Mouse (Mus musculus) CD4-positive, CD25-positive, alpha-beta regulatory T cell, adult 4 months (primary cell): Measurements from ENCODE around the gene Drap1. TPM values are rescaled to one million over a fixed set of nuclear protein-coding genes. Genes with fewer than 3 reads are reported as not detected.
"Not testable (repeated sequence)": the region's sequence is repeated elsewhere in the genome, so short reads cannot be mapped to it uniquely, and the experiment has no call there.

Source experiments
- ATAC-seq: one replicate; pipeline ENCODE4 v1.8.0; 2017
- polyA plus RNA-seq, 2 experiments: library from polyadenylated mRNA; unstranded; fragments of 100-300 nt; shearing (Covaris generic); gene quantifications; one replicate each; pipeline ENCODE4 v1.2.1; 2017

The Drap1 gene
- polyA plus RNA-seq, 2 experiments from 2014 or later = 56.0 to 57.2 TPM

DNA sequence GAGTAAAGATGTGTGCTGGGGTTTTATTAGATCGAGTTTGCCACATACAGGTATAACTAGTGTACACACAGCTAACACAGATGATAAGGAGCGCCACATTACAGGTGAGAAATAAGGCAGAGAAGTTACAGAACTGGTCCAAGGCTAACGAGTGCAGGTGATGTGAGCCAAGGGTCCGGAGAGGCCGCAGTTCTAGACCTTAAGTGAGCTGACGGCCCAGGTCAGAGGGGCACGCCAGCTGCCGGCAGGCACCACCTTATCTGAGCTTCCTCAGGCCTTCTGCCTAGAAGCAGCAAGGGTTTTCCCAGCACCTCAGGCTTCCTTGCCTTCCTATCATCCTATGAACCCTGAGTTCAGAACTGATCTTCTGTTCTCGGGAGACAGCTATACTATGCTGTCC is 5.1 kb downstream of the Drap1 start:
- no peak for ATAC-seq

DNA sequence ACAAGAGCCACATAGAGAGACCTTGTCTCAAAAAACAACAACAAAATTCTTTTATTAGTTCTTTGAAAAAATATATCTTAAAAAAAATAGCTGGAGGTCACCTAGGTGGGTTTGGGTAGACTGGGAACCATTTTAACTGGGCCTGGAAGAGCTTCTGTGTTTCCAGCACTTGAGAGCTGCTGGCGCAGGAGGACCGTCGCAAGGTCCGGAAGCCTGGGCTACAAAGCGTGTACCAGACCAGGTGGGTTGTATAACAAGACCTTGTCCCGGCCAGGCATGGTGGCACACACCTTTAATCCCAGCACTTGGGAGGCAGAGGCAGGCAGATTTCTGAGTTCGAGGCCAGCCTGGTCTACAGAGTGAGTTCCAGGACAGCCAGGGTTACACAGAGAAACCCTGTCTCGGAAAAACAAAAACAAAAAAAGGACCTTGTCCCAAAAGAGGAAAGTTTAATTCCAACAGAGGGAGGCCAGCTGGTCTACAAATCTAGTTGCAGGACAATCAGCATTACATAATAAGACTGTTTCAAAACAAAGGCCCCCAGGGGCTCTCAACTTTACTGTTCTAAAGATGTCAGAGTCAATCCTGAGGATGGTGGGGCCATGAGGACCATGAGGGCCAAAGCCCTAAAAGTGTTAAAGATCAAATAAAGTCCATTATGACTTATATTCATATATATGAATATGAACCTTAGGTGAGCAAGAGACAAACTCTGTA is 5.9 kb downstream of the Drap1 start:
- no peak for ATAC-seq

- no peak for ATAC-seq
Measured at GRCm38 (mm10) chr19:5414534-5414957, 10.2 kb downstream of the Drap1 start.

DNA sequence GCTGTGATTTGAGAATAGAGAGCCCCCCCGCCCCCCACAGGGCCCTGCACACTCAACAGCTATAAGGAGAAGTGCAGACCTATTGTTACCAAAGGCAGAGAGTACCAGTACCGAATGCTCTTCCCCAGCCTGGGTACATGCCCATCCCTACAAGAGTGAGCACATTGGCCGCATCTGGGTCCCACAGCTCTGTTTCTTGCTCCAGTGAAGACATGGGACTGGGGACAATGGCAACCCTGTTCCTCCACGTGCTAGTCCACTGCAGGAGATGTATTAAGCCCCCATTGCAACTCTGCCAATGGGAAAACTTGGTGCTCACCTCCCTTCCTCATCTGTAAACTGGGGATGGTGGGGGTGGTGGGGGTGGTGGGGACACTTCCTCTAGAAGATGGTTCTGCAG is 10.9 kb downstream of the Drap1 start:
- ATAC-seq = no peak

- no peak for ATAC-seq
Measured at GRCm38 (mm10) chr19:5411961-5412360, 12.8 kb downstream of the Drap1 start.

- ATAC-seq = no peak
Measured at GRCm38 (mm10) chr19:5410641-5411040, 14.1 kb downstream of the Drap1 start.

DNA sequence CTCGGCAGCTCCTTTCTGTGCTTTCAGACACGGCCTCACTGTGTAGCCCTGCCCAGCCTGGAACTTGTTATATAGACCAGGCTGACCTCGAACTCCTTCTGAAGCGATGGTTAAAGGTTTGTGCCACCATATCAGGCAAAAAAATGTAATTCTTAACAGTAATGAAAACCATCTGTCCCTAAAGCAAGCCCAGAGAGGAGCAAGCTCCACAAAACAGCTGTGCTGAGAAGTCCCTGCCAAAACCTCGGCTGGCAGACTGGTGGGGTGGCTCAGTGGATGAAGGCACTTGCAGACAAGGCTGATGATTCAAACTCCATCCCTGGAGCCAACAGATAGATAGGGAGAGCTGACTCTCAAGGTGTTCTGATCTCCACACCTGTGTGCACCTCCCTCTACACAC is 15.7 kb downstream of the Drap1 start:
- ATAC-seq = no peak

DNA sequence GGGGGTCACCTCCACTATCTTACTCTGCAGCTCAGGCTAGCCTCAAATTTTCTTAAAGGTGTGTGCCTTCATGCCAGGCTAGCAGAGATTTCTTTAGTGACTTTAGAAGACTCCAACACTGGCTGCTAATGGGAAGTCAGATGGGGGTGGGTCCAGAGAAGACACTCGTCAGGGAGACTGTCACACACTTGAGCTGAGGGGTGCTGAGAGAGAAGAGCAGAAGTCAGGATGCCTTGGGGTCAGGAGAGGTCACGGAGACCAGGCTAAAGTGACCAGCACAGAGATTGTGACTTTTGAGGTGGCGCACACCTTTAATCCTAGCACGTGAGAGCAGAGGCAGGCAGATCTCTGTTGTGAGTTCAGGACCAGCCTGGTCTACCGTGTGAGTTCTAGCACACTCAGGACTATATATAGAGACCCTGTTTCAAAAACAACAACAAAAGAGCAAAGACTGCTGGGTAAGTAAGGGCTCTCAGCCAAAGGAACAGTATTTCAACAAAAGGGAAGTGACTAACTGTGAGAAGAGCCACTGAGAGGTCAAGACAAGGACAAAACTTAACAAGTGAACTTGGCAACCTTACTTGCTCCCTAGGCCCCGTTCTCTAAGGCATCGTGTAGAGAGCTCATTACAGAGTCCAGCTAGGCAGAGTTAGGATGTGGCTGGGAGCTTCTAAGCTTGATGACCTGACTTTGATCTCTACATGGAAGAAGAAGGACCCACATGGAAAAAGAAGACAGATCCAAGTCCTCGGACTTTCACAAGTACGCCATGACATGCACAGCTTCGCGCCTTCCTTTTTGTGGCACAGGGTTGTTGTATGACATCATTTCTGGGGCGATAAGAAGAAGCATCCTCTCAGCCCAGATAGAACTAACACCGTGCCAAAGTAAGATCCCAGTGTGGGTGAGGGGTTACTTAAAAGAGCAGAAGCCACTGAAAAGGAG is 16.4 kb downstream of the Drap1 start:
- ATAC-seq = no peak

- ATAC-seq = peak; percentile 45
Measured at GRCm38 (mm10) chr19:5407133-5407532, 17.6 kb downstream of the Drap1 start.

DNA sequence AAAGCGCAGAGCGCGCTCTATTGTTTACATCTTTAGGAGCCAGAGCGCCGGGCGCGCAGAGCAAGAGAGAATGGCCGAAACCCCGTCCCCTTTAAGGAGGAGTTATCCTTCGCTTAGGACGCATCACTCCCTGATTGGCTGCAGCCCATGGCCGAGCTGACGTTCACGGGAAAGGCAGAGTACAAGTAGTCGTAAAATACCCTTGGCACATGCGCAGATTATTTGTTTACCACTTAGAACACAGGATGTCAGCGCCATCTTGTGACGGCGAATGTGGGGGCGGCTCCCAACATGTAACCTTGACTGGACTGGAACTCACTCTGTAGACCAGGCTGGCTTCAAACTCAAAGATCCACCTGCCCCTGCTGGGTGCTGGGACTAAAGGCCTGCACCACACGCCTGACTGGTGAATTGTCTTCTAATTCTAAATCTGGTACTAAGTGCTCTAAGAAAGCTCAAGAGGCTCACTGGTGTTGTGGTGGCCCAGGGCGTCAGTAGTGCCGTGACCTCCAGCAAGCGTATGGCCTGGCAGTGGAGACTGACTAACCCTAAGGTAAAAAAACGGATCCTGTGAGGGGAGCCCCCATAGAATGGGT is 18.1 kb downstream of the Drap1 start:
- ATAC-seq = peak; percentile 59

GRCm38 (mm10) chr19:5405924-5406323 is 18.9 kb downstream of the Drap1 start:
- ATAC-seq = peak; percentile 72

GRCm38 (mm10) chr19:5402293-5402692 is 22.5 kb downstream of the Drap1 start, which contains the start of gene Tsga10ip:
Gene Tsga10ip (minus strand): TSS chr19:5402526.
- no peak for ATAC-seq

DNA sequence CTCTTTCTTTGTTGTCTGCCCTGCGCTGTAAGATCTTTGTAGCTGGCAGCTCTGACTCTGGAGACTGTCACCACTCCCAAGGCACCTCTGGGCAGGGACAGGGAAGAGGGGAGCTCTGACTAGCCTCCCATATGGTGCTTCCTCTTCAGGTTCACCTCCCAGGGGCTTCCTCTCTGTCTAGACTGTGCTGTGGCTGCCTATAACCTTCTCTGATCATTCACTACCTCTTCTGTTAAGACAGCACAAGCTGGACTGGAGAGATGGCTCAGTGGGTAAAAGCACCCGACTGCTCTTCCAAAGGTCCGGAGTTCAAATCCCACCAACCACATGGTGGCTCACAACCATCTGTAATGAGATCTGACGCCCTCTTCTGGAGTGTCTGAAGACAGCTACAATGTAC is 23.7 kb downstream of the Drap1 start:
- not testable (repeated sequence) for ATAC-seq

DNA sequence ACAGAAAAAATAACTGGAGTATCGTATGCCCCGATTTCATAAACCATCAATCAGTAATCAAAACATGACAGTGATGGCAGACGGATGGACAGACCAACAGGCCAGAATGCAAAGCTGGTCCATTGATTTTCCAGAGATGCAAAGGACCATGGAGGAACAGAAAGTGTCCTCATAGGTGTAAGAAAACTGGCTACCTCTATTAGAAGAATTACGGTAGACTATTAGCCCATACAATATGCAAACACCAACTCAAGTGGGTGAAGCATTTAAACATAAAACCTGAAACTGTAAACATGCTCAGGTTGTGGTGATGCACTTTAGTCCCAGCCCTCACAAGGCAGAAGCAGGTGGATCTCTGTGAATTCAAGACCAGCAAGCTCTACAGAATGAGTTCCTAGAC is 29.4 kb downstream of the Drap1 start:
- ATAC-seq = no peak

DNA sequence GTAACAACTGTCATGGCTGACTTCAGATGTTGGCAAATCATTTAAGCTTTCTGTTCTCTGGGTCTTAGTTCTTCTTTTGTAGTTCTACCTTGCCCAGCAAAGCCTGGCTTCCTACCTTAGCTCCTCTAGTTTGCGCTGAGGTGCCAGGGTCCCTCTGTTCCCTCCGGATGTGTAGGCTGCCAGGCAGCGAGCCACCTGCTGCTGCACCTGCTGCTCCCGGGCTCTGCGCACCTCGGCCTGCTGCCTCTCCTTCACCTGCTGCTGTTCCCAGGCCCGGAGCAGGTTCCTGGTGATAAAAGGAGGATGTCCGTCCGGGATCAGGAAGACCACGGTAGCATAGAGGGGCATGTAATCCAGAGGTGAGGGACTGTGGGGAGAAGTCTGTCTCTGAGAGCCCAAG is 30.6 kb downstream of the Drap1 start:
- ATAC-seq = no peak

- ATAC-seq = no peak
Measured at GRCm38 (mm10) chr19:5392892-5393291, 31.9 kb downstream of the Drap1 start.

DNA sequence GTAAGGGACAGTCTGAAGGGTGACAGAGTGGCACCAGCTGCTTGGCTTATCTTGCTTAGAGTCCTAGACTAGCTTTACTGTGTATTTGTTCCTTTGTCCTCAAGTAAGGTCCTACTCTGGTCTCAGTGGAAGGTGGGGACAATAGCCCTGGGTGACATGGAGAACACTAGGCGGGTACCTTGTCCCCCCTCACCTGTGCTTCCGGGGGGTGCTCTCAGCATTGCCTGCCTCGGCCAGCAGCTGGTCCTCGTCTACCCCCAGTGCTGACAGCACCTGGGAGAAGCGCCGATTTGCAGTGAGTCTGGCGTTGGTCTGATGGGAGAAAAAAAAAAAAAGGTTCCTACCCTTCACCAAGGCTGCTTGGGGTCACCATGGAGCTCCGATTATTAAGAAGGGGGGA is 34.4 kb downstream of the Drap1 start:
- ATAC-seq = no peak

DNA sequence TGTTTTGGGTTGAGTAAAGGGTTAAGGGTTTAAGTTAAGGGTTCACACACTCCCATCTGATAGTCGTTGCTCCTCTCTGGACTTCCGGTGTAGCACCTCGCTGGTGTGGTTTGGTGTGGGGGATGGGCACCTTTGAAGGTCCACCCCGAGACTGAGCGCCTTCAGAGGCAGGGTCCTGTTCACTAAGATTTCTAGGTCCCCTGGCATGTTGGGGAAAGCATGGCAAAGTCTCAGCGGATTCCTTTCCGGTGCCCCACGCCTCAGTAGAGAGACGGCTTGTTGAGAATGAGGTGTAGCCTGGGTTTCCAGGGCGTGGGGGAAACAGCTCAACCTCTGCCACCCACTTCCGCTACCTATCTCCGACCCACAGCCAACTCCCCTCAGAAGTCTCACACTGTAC is 35.1 kb downstream of the Drap1 start:
- peak; percentile 79 for ATAC-seq

GRCm38 (mm10) chr19:5388588-5389242 is 36.1 kb downstream of the Drap1 start, which contains the start of gene Sart1:
Gene Sart1 (minus strand): TSS chr19:5388703.
- peak; percentile 79 for ATAC-seq

GRCm38 (mm10) chr19:5388011-5388441 is 36.8 kb downstream of the Drap1 start:
- ATAC-seq = no peak

DNA sequence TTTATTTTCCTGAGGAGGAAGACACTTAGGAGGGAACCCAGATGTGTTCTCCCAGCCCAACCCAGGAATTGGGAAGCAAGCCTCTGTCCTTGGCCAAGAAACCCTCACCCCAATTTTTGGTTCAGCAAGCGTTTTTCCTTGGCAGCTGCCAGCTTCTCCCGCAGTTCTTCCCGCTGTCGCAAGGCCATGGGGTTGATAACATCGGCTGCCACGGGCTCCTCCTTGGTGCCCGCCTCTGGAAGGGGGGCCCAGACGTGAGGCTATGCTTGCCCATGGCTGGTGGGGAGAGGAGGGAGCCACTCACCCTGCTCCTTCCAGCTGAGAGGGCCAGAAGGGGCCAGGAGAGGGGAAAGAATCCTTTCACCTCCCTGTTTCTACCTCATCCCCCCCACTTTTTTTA is 40.1 kb downstream of the Drap1 start:
- ATAC-seq = no peak

GRCm38 (mm10) chr19:5383326-5383725 is 41.5 kb downstream of the Drap1 start:
- no peak for ATAC-seq

DNA sequence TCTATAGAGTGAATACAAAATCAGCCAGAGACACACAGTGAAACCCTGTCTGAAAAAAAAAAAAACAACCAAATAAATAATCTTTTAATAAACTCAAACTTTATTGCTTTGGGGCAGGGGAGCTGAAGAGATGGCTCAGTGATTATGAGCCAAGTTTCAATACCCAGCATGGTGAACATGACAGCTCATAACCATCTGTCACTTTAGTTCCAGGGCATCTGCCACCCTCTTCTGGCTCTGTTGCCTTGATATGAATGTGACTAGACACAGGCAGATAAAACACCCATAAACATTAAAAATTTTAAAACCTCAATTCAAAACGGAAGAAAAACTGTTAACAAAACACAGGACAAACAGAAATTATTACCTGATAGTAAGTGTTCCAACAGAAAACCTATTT is 47.3 kb downstream of the Drap1 start:
- ATAC-seq = no peak
